Mouse (Mus musculus): ENCODE measurements around the gene Gm11437.

DNA sequence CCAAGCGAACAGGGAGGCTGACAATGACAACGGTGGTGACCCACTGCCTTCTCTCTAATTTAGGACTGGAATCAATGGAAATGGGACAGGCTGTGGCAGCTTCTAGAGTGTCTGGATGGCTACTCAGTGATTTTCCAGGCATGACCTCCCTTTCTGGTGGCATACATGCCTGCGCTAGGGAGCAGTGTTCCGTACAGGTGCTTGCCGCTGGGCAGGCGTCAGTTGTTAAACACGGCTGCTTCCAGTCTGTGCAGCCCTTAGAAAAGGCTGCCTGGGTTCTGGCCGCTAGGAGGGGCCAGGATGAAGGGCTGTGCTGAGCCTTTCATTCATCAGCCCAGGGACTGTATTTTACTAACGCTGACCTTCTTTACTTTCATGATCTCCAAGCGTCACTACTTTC, 26.0 kb upstream of the Gm11437 start:
- TF ChIP-seq CTCF (IDR thresholded peaks at IDR 0.05; ENCODE audit: low read depth) (peak; percentile 45), EP300 (optimal IDR thresholded peaks at IDR 0.05) (no peak)
